Mouse (Mus musculus) gastrocnemius, adult 8-10 months (tissue): Measurements from ENCODE around the gene Ccnq. TPM values are rescaled to one million over a fixed set of nuclear protein-coding genes. Genes with fewer than 3 reads are reported as not detected.

Experiments
- microRNA-seq: library from miRNA; unstranded; fragments of <30 nt; microRNA quantifications from one replicate; pipeline ENCODE4 v1.2.0, GENCODE M21; 2022
- total RNA-seq, 4 experiments: library from RNA; stranded (reverse); gene quantifications; 2 replicates each; pipeline ENCODE4 v1.2.4; 2022

Ccnq gene
- total RNA-seq, 4 experiments from 2014 or later, result 12.1 to 13.7 (median 13.1) TPM

Small RNA genes lying within 50 kb of the gene (microRNA-seq; reads per million reads assigned to microRNA genes)
- gene Gm23840, result not detected

Other genes with a start within 250 kb of the Ccnq start
- gene Sebox, start 248.3 kb downstream of the Ccnq start, total RNA-seq, result not detected
- 10 to 100 TPM; 11.0 to 16.0 (median 14.4) TPM for gene Tmem199, start 239.6 kb downstream of the Ccnq start, total RNA-seq
- 100 to 1,000 TPM in 1 of 4 experiments, 10 to 100 TPM in 3; 95.0 to 105 (median 98.5) TPM for gene Poldip2, start 239.5 kb downstream of the Ccnq start, total RNA-seq
- 10 to 100 TPM; 44.2 to 54.5 (median 48.9) TPM for gene Tnfaip1, start 215.4 kb downstream of the Ccnq start, total RNA-seq
- 10 to 100 TPM; 12.7 to 21.1 (median 17.3) TPM for gene Ift20, start 215.4 kb downstream of the Ccnq start, total RNA-seq
- 1 to 10 TPM; 1.2 to 1.6 (median 1.5) TPM for gene Tmem97, start 201.0 kb downstream of the Ccnq start, total RNA-seq
- 10 to 100 TPM in 1 of 4 experiments, 1 to 10 TPM in 3; 7.7 to 10.8 (median 8.9) TPM for gene Nlk, start 54.4 kb downstream of the Ccnq start, total RNA-seq
- gene Lyrm9, start 74.9 kb upstream of the Ccnq start, total RNA-seq, result 10 to 100 TPM; 15.7 to 22.0 (median 19.6) TPM
- 1 to 10 TPM in 1 of 4 experiments, under 1 TPM in 3; 0.77 to 1.2 (median 0.87) TPM for gene Nos2, start 169.1 kb upstream of the Ccnq start, total RNA-seq
- gene Lgals9, start 233.2 kb upstream of the Ccnq start, total RNA-seq, result 1 to 10 TPM; 3.2 to 6.8 (median 5.2) TPM